Mouse (Mus musculus): ENCODE data around the gene Hoxd4.

The Hoxd4 gene

DNA sequence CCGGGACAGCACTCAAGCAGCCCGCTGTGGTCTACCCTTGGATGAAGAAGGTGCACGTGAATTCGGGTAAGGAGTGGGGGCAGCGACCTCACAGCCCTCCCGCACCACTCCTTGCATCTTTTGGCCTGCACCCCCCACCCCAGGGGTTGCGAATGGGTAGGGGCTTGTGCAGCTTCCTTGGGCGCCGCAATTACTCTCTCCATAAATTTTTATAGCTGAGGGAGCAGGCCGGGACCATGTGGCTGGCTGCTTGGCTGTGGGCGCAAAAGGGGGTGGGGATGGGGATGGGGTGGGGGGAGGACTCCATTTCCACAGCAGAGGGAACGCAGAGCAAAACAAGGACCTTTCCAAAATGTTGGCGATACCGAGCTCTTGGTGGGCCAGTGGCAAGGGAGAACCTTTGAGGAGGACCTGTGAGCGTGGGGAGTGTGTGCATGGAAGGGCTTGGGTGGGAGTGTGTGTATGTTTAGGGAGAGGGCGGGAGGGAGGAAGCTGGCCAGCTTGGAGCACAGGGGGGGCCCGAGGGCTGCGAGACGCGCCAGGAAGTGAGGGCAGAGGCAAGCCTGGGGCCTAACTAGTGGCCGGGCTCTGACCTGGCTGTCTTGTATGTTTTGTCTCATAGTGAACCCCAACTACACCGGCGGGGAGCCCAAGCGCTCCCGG is 16.0 kb downstream of the Hoxd4 start:
- no peak for DNase-seq (ENCODE audit: low spot score in 2 of 2)

DNA sequence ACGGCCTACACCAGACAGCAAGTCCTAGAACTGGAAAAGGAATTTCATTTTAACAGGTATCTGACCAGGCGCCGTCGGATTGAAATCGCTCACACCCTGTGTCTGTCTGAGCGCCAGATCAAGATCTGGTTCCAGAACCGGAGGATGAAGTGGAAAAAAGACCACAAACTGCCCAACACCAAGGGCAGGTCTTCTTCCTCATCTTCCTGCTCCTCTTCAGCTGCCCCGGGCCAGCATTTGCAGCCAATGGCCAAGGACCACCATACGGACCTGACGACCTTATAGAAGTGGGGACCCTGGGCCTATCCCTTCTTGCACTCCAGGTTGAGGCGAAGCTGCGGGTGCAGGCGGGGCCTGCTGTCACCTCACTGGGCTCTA is 16.6 kb downstream of the Hoxd4 start:
- DNase-seq (ENCODE audit: low spot score in 2 of 2), result no peak

DNA sequence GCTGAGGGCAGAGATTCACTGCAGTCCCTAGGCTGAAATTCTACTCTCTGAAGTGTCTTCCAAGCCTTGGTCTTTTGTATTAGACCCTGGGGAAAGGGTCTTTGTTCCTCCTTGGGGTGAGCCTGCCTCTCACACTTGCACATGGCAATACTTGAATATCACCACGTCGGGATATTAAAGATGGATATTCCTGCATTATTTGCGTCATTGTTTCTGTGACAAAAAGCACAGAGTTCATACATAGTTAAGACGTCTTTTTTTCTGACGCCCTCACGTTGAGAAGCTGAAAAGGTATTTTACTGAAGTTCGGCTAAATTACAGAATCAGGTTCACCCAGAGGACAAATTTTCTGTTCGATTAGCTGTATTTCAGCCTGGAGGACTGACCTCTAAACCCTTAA is 18.6 kb downstream of the Hoxd4 start:
- DNase-seq (ENCODE audit: low spot score in 2 of 2), result no peak

DNA sequence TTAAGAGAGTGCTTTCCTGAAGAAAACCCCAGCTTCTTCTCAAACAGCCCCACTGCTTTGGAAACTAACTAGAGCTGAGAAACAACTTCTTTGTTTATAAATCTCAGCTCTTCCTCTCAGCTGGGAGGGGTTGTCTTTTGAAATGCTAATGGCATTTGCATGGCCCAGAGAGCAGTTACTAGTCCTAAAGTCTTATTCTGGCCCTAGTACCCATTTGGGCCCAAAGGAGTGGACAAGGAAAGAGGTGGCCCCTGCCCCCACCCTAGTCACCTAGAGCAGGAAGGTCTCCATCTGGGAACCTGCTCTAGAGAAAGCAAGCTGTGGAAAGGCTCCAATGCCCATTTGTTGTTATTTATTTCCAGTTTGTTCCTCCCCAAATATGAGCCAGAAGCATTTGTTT is 19.3 kb downstream of the Hoxd4 start:
- no peak for DNase-seq (ENCODE audit: low spot score in 2 of 2)

DNA sequence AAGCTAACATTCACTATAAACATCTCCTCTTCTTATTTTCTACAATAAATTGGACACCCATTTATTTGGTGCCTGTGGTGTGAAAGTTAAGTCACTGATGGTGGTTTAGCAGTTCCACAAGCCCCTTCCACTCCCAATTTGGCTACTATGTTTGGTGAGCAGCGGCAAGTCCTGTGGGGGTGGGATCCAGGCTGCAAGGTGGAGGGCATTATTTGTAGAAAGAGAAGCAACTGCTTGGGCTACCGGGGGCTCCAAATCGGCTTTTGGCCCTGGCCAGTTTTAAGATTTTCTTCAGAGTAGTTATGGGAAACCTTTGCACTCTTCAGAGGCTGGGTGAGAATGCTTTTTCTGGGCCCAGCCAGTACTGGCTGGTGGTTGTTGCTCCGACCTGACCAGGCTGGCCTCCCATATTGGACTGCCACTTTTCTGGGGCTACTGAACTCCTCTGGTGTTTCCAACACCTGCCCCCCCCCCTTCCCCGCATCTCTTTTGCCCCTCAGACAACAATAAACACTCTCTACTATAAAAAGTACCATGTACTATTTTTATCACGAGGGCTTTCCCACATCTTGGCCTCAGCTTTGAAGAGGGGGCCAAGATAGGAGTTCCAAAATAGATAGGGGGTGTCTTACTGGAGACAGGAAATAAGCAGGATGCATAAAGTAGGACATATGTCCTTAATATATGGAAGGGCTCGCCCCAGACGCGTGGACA is 20.2 kb downstream of the Hoxd4 start:
- no peak for DNase-seq (ENCODE audit: low spot score in 2 of 2)

DNA sequence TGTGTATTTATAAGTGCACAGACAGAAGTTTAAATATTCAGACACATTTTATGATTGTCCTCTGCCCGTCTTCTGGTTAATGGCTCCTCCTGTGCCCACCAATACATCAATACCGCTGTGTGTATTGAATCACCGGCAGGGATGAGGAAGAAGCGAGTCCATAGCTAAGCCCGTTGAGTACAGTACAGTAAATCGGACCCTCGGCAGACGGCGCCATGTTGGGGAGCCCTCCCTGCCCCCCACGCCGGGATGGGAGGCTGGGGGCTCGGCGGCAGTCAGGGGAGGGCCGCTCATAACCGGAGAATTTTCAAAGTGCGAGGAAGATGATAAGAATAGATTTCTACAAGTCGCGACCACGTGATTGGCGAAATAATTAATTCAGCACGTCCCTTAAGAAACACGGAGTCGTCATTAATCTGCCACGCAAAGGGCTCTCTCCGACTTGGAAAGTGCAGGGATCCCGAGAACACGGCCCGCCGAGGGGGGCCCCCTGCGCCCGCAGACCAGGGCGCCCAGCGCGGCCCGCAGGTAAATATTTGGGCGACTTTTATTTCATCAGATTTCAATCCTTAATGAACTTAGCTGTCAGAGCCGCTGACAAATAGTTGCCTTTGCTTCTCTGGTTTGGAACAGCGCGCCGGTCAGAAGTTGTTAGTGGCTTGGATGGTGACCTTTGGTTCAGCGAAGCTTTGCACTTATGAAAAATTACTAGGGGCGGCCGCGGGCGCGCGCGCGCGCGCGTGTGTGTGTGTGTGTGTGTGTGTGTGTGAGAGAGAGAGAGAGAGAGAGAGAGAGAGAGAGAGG is 21.0 kb downstream of the Hoxd4 start:
- no peak for DNase-seq (ENCODE audit: low spot score in 2 of 2)

DNA sequence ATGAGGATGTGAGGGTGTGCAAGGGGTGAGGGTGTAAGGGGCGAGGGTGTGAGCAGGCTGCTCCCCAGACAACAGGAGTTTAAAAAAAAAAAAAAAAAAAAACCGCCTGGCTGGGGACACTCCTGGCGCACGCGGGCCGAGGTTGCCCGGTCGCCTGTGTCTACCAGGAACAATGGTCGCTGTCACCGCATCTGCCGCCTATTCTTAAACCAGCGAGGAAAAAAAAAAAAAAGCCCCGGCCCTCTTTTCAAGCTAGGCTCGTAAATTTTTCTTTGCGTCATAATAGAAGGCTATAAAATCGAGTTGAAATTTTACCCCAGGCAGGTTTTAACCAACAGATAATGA is 21.6 kb downstream of the Hoxd4 start:
- no peak for DNase-seq (ENCODE audit: low spot score in 2 of 2)

DNA sequence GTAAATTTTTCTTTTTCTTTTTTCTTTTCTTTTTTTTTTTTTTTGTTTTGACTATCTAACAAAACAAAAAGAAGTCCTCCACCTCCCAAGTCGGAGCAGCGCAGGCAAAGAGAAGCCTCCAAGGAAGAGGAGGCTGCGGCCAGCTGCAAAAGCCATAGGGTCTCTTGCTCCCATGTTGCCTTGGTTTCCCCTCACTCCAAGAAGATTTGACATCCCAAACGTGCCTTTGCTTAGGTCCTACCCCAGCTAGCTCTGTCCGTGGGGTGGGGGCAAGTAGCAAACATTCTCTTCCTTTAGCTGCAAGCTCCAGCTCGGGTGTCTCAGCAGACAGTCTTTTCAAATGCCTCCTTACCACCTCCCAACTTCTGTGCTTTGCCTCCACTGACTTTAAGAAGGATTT is 22.0 kb downstream of the Hoxd4 start:
- DNase-seq (ENCODE audit: low spot score in 2 of 2), result no peak

DNA sequence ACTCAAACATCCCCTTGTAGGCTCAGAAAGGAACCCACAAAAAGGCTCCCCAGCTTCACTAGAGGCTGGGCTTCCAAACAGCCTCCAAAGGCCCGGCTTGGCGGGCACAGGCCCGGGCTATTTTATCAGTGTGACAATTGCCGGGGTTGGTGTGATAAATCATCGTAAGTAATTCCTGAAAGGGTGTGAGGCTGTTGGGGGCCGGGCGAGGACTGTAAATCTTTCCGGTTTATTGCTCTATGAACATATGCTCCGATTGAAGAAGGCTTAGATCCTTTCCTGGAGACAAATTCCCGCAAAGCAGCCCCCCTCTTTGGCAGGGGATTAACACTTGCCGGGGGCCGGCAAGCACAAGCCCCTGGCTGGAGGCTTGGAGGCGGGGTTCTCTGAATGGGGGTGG is 22.7 kb downstream of the Hoxd4 start:
- DNase-seq (ENCODE audit: low spot score in 2 of 2), result no peak

DNA sequence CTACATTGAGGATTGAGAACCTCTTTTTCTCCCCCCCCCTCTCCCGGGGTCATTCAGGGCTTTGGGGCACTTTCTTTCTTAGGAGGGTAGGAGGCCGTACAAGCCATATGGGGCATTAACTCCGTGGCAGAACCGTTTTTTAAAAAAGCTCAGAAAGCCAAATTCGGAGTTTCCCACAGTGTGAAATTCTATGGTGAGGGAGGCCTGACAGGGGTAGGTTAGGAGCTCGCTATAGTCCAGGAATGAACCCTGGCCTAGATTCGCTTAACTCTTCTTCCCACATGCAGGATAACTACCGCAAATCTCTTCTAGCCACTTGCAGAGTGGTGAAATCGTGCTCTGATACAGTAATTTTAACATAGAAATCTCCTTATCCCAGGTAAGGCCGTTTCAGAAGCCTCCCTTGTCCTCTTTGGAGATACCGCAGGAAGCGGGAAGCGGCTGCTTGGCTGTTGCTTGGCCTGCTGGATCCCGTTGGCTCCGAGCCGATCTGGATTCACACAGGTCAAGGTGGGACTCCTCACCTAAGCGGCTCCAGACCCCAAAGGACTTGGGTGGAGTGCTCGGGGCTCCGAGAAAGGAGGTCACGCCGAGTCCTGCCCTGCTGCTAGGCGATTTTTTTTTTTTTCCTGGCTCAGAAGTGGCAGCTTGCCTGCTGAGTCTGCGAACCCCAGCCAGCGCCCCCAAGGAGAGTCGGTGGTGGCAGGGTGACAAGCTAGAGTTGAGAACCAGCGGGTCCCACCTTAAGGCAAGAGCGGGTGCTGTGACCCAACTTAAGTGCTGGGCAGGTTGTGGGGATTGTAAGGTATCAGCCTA is 23.5 kb downstream of the Hoxd4 start:
- DNase-seq (ENCODE audit: low spot score in 2 of 2), result no peak

DNA sequence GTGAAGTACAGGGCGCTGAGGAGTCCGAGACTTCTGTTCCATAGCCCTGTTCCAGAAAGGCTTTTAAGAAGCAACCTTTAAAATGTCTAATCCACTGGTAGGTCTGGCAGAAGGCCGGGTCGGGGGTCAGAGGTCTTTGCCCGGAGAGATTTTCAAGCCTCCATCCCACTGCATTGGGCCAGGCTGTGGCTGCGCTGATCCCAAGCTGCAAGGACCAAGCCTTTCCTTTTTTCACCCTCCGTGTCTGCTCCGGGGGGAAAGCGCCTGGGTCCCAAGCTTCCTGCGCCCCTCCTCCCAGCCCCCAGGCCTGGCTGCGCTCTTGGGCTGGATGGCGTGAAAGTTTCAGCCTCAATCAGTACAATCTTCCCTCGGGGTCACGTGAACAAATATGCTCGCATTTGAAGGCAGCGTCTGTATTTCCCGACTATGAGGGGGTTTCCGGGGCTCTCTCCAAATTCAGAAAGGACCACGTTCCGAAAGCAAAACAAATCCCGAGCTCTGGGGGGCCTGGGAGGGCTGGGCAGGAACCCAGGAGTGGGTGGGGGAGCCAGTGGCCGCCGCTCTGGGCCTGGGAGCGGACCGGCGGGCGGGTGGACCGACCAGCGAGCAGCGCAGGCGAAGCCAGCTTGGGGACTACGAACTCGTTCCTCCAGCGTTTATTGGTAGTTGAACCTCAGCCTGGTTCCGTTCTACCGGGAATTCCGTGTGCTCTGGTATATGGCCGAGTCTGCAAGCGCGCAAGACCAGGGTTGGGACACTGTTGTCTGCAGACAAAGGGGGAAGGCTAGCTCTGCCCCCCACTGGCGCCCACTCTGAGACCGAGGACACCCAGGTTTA is 24.3 kb downstream of the Hoxd4 start:
- no peak for DNase-seq (ENCODE audit: low spot score in 2 of 2)

DNA sequence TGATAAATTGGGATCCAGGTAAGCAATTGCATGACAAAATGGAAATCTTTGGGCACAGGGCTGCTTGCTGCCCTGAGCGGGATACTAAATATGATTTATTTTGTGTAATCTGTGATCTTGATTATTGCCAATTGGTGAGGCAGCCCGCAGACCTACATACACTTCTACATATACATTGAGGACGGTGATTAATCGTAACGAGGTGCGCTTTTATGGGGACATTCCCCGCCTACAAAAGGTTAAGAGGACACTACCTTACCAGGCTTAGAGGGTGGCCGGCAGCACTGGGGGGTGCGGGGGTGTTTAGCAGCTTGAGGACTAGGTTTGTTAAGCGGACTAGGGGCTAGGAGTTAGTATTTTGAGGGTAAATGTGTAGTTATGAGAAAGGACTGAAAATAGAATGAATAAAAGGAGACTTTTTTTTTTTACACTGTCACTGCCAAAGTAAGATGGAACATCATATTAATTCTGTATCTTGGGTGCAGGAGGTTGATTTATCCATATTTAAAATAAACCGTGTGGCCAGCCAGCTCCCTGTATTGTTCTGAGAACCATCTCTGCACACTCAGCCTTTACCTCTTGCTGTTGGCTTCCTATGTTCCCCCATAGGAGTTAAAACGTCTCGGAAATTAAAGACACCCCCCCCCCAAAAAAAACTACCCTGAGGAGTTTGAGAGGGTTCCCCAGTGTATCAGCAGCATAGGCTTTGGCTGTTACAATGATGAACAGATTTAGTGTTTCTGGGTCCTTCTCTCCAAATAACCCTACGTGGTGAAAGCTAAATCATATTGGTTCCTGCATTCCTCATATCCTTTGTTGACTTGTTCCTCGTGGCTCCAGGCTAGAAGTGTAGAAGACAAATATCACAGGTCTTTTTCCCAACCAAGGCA is 25.2 kb downstream of the Hoxd4 start:
- no peak for DNase-seq (ENCODE audit: low spot score in 2 of 2)

DNA sequence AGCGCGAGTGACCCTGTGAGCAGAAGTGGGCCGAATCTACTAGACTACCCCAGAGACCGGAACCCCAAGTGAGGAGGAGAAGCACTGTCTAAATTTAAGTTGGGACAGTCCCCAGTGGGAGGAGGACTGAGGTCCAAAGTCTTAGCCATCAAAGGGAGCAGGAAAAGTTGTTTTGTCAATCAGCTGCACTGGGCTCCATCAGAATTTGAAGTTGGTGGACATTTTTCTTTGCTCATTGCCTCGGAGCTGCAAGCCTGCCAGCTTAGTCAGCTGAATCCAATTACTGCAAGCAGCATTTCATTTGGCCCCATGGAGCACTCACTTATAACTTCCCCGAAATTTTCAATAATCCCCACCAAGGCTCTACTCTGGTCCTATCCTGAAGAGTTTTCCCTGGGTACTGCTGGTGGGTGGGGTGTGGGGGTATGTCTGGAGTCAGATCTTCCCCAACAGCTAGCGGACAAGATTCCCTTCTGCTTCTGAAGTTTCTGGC is 25.9 kb downstream of the Hoxd4 start:
- no peak for DNase-seq (ENCODE audit: low spot score in 2 of 2)

DNA sequence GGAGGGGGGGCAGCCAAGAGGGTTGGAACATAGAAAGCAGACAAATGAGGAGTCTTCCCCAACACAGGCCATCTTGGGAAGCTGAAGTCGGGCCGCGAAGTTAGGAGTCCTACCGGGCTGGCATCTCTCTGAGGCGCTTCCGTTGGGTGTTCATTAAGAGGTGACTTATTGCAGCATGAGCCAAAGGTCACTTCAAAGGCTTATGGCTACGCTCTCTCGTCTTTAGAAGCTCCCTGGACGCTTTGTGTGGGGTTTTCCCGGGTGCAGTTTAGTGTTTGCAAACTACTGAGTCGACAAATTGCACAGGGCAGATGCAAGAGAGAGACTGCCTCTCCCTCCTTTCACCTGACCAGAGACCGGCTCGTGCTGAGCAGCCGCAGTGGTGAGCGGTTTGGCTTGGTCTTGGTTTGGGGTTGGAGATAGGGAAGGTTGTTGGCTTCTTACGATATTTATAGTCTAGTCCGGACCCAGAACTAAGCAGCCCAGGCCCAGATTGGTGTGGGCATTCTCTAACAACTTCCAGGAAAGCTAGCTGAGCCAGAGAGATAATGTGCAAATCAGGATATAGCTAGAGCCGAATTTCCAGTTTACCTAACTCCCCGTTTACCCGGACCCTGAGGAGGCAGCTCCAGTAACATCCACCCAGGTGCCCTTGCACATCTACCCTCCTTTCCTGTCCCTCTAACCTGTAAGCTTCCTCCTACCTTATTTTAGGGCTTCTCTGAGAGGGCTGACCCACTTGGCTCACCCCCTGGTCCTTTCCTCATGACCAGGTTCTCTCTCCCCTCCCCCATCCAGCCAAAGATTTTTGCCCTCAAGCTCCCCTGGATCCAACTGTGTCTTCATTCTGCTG is 27.1 kb downstream of the Hoxd4 start:
- no peak for DNase-seq (ENCODE audit: low spot score in 2 of 2)

DNA sequence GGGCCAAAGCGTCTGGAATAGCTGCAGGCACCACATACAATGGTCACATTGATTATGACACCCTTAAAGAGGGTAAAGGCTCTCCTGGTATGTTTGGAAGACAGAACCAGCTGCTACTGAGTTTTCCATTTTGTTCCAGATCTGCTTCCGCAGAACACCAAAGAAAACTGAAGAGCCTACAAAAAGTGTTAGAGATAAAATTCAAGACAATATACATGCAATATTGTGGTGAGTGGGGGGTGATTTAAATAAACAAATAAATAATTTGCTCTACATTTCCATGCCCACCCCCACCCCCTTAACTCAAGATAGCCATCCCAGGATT is 27.7 kb downstream of the Hoxd4 start:
- no peak for DNase-seq (ENCODE audit: low spot score in 2 of 2)

DNA sequence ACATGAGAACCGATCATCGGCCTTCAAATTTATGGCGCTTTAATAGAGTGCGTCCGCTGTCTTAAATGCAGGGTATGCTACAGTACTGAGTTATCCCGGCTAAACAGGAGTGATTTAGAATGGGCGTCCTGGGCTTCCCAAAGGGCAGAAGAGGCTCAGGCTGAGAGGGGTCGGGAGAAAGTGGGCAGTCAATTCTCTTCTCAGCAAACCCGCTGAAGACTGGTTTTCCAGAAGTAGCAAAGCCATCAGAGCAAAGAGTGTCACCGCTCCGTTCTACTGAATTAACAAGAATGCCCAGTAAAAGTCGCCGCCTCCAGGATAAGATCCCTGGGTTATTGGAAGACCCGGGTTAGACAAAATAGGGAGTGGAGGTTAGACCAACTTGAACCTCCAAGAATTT is 28.1 kb downstream of the Hoxd4 start:
- no peak for DNase-seq (ENCODE audit: low spot score in 2 of 2)

DNA sequence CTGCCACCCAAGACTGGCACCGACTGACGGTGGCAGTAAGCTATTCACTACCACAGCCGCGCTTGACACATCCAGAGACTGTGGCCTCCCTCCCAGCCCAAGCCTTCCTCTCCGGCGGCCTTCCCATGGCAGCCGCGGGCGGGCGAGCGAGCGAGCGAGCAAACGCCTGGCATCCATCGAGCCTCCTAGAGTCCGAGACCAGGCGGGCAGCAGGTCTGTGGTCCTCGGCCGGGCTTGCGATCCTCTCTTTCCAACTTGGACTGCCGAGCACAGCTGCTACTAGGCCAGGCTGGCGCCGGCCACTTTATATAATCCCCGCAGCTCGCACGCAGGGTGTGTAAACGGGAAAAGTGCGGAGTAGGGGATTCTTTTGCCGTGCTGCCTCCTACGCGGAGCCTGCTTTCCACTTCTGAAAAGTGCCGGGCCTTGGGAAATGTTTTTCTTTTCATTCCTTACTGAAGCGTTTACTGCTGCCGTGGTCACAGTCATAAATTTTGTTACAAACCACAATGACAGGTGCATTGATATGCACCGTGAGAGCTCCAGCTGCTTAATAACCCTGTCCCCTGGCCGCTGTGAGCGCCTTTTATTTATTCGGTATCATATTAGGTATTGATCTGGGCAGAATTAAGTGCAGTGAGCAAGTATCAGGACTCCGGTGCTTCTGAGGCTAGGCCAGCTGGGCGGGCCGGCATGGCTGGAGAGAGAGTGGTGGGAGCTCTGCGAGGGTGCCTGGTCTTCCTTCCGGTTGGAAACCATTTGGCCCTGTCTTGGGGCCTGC is 28.8 kb downstream of the Hoxd4 start:
- DNase-seq (ENCODE audit: low spot score in 2 of 2), result no peak

DNA sequence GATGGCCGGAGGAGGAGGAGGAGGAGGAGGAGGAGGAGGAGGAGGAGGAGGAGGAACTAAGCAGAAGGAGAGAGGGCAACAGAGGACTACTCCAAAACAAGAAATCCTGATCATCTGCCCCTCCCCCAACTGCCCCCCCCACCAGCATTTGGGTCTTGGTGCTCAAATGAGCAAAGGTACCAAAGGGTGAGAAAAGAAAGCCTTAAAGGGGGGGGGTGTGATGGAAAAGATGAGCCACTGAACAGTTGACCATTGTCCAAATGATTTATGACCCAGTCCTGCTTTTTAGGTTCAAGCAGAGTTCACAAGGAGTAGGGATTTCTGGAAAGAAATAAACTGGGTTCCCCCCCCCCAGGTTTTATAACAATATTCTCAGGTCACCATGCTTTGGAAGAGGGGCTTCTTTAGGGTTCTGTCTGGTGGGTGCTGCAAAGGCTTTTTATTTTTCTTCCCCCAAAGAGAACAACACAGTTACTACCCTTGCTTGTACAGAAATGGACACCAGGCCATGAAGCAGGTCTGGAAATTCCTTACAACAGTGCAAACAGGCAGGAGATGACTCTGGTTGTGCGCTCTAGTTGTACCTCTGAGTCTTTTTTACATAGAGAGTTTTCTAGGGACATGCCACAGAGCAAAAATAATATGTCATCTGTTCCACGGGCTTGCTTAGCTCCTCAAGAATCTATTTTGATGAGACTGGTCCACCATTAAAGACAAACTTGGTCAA is 29.7 kb downstream of the Hoxd4 start:
- DNase-seq (ENCODE audit: low spot score in 2 of 2), result no peak

Data from thymus, postnatal 10 days (tissue).